Mouse (Mus musculus) stomach, postnatal 0 days (tissue): ENCODE data around the gene Kif1c.

Source experiments
- CTCF ChIP-seq: IDR thresholded peaks from 2 replicates; pipeline ENCODE4 v1.5.1; 2016; ENCODE audit warnings: antibody characterized with exemption, low read depth, mild to moderate bottlenecking, moderate library complexity
- EP300 ChIP-seq: optimal IDR thresholded peaks from 2 replicates; pipeline ENCODE3; 2016; ENCODE audit warnings: antibody characterized with exemption

GRCm38 (mm10) chr11:70699051-70699450 is 1.3 kb upstream of the Kif1c start:
- TF ChIP-seq CTCF = no peak
- TF ChIP-seq EP300 = no peak
